Comparison of ENCODE assay signal across 7 mouse cellular contexts in the genomic region with DNA sequence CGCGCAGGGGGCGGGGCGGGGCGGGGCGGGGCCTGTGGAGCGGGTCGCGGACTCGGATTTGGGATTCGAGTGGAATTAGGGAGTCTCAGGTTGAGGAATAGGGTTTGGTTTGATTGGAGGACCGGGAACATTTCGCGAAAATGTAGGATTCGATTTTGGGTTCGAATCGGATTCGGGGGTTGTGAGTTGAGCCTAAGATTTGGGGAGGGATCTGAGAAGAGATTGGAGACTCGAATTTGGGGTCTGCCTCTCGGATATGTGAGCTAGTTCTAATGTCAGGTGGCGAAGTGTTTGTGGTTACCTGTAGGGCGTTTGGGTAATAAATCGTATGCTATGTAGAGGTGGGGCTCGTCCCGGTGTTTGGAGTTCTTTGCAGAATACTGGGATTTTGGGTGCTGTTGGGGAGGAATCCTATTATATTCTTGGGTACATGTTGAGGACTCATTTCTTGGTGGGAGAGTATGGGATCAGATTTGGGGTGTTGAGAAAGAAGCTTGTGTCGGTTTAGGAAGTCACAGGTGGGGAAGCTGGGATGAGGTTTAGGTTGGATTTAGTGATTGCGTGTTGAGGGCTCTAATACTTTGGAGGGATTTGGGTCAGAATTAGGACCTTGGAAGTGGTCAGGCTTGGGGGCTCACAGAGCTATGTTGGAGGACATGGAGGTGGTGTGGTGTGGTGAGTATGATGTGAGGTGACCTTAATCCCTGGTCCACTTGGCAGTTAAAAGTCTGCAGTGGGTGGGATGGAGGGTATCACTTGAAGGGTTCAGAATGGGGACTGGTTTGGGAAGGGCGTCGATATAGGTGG. TPM values are rescaled to one million over a fixed set of nuclear protein-coding genes. Genes with fewer than 3 reads are reported as not detected.
DNase-seq lines count a peak whose midpoint lies in the region; ATAC-seq lines count a peak whose summit lies in the region.

No protein-coding gene starts in this region.

- peaks cover 74% of the 10 kb centered on the region for H3K4me1 ChIP-seq in megakaryocyte, embryonic 14.5 days
- peaks cover 42% of the 10 kb centered on the region for H3K4me1 ChIP-seq in forebrain, embryonic 13.5 days
- H3K4me1 ChIP-seq in limb, embryonic 13.5 days, result peaks cover 37% of the 10 kb centered on the region
- H3K4me1 ChIP-seq in stomach, embryonic 14.5 days (ENCODE audit: control insufficient read depth, insufficient read depth, low read length), result peaks cover 21% of the 10 kb centered on the region

- H3K27me3 ChIP-seq in megakaryocyte, embryonic 14.5 days (replicated peaks), result peaks cover under 1% of the 10 kb centered on the region
- H3K27me3 ChIP-seq in forebrain, embryonic 13.5 days, result no peaks in the 10 kb centered on the region
- H3K27me3 ChIP-seq in limb, embryonic 13.5 days, result peaks cover under 1% of the 10 kb centered on the region; the same call in 1 of the 2 replicates
- no peaks in the 10 kb centered on the region for H3K27me3 ChIP-seq in stomach, embryonic 14.5 days (ENCODE audit: control insufficient read depth, insufficient read depth, low read length)

- H3K36me3 ChIP-seq in megakaryocyte, embryonic 14.5 days (replicated peaks; ENCODE audit: low read length), result peaks cover 36% of the 10 kb centered on the region
- peaks cover 32% of the 10 kb centered on the region for H3K36me3 ChIP-seq in forebrain, embryonic 13.5 days (ENCODE audit: poor library complexity, severe bottlenecking)
- H3K36me3 ChIP-seq in limb, embryonic 13.5 days, result peaks cover 18% of the 10 kb centered on the region
- H3K36me3 ChIP-seq in stomach, embryonic 14.5 days (ENCODE audit: control insufficient read depth, insufficient read depth, low read length), result peaks cover 13% of the 10 kb centered on the region

- H3K4me3 ChIP-seq in megakaryocyte, embryonic 14.5 days (replicated peaks), result peak overlapping the region; percentile 93
- peak overlapping the region; percentile 78 for H3K4me3 ChIP-seq in forebrain, embryonic 13.5 days
- peak overlapping the region; percentile 82 for H3K4me3 ChIP-seq in limb, embryonic 13.5 days
- H3K4me3 ChIP-seq in stomach, embryonic 14.5 days (ENCODE audit: low read depth, low read length), result peak overlapping the region; percentile 71

- peak overlapping the region; percentile 90 for H3K4me2 ChIP-seq in forebrain, embryonic 13.5 days
- peak overlapping the region; percentile 100 for H3K4me2 ChIP-seq in limb, embryonic 13.5 days (replicated peaks)
- H3K4me2 ChIP-seq in stomach, embryonic 14.5 days (replicated peaks; ENCODE audit: low read depth, low read length), result peak overlapping the region; percentile 97

- H3K27ac ChIP-seq in forebrain, embryonic 13.5 days, result peak overlapping the region; percentile 86
- peak overlapping the region; percentile 87; the same call in 1 of the 2 replicates for H3K27ac ChIP-seq in limb, embryonic 13.5 days
- peak overlapping the region; percentile 90 for H3K27ac ChIP-seq in stomach, embryonic 14.5 days (ENCODE audit: low read length)

- WGBS in forebrain, embryonic 13.5 days, result 8% methylated on average over 29 of the region's 29 CpGs
- WGBS in limb, embryonic 13.5 days, result 8% methylated on average over 29 of the region's 29 CpGs
- WGBS in stomach, embryonic 14.5 days, result 8% methylated on average over 29 of the region's 29 CpGs

- H3K9ac ChIP-seq in forebrain, embryonic 13.5 days, result peak overlapping the region; percentile 92
- peak overlapping the region; percentile 90 for H3K9ac ChIP-seq in limb, embryonic 13.5 days
- peak overlapping the region; percentile 95 for H3K9ac ChIP-seq in stomach, embryonic 14.5 days (replicated peaks; ENCODE audit: low read depth, low read length)

- DNase-seq in urinary bladder, postnatal 10 days (ENCODE audit: low spot score), result no peak

- no peak for ATAC-seq in megakaryocyte, adult 5-6 weeks (ENCODE audit: poor library complexity, severe bottlenecking)
- ATAC-seq in forebrain, embryonic 13.5 days, result no peak
- no peak for ATAC-seq in limb, embryonic 13.5 days (ENCODE audit: low FRiP score, low read depth)
- no peak for ATAC-seq in stomach, embryonic 14.5 days (ENCODE audit: insufficient number of reproducible peaks, insufficient read depth, low FRiP score, low read depth)
- ATAC-seq in monocyte, adult 5-6 weeks (replicated peaks; ENCODE audit: insufficient number of reproducible peaks, low FRiP score, low TSS enrichment, poor library complexity, severe bottlenecking), result no peak

- H3K9me3 ChIP-seq in megakaryocyte, embryonic 14.5 days, result no peaks in the 10 kb centered on the region
- H3K9me3 ChIP-seq in forebrain, embryonic 13.5 days (replicated peaks), result no peaks in the 10 kb centered on the region
- H3K9me3 ChIP-seq in limb, embryonic 13.5 days, result no peaks in the 10 kb centered on the region
- H3K9me3 ChIP-seq in stomach, embryonic 14.5 days (ENCODE audit: control insufficient read depth, low read depth, low read length), result no peaks in the 10 kb centered on the region

RNA-seq across cellular contexts. Expression of a gene that starts 0.8 kb away (rescaled TPM):
- 2,272 and 5,289 TPM in 2 replicates for polyA plus RNA-seq in megakaryocyte, embryonic 14.5 days (2012; ENCODE audit: insufficient read depth, low replicate concordance)
- 1,171 and 1,242 TPM in 2 replicates for total RNA-seq in megakaryocyte, adult 5-6 weeks (2015)
- total RNA-seq in megakaryocyte, adult 5-6 weeks (2017), result 206 and 296 TPM in 2 replicates
- polyA plus RNA-seq in forebrain, embryonic 13.5 days (2015; fragmentation: Nextera tagmentation; extraction: Ambion mirVana), result 1,581 and 1,699 TPM in 2 replicates
- 1,885 and 1,910 TPM in 2 replicates for polyA plus RNA-seq in limb, embryonic 13.5 days (2015; fragmentation: Nextera tagmentation; extraction: Ambion mirVana)
- polyA plus RNA-seq in stomach, embryonic 14.5 days (2014; fragmentation: Nextera tagmentation; extraction: Ambion mirVana), result 1,724 and 1,898 TPM in 2 replicates
- 242 to 281 TPM (median 259 TPM) in 3 replicates for total RNA-seq in monocyte, adult 5-6 weeks (2017)

RNA-seq across cellular contexts. Expression of a gene that starts 14.0 kb away (rescaled TPM):
- polyA plus RNA-seq in megakaryocyte, embryonic 14.5 days (2012; ENCODE audit: insufficient read depth, low replicate concordance), result not detected in 2 replicates
- not detected in 2 replicates for total RNA-seq in megakaryocyte, adult 5-6 weeks (2015)
- total RNA-seq in megakaryocyte, adult 5-6 weeks (2017), result not detected in 2 replicates
- polyA plus RNA-seq in forebrain, embryonic 13.5 days (2015; fragmentation: Nextera tagmentation; extraction: Ambion mirVana), result 0.26 TPM in 1 of 2 replicates, not detected in the other
- 4.5 and 5.2 TPM in 2 replicates for polyA plus RNA-seq in limb, embryonic 13.5 days (2015; fragmentation: Nextera tagmentation; extraction: Ambion mirVana)
- polyA plus RNA-seq in stomach, embryonic 14.5 days (2014; fragmentation: Nextera tagmentation; extraction: Ambion mirVana), result 0.45 and 1.4 TPM in 2 replicates
- total RNA-seq in monocyte, adult 5-6 weeks (2017), result not detected in 3 replicates

RNA-seq across cellular contexts. Expression of a gene that starts 16.6 kb away (rescaled TPM):
- 0.04 TPM in 1 of 2 replicates, not detected in the other for polyA plus RNA-seq in megakaryocyte, embryonic 14.5 days (2012; ENCODE audit: insufficient read depth, low replicate concordance)
- total RNA-seq in megakaryocyte, adult 5-6 weeks (2015), result not detected in 2 replicates
- total RNA-seq in megakaryocyte, adult 5-6 weeks (2017), result not detected in 2 replicates
- polyA plus RNA-seq in forebrain, embryonic 13.5 days (2015; fragmentation: Nextera tagmentation; extraction: Ambion mirVana), result 1.7 and 2.0 TPM in 2 replicates
- 0.92 and 1.3 TPM in 2 replicates for polyA plus RNA-seq in limb, embryonic 13.5 days (2015; fragmentation: Nextera tagmentation; extraction: Ambion mirVana)
- polyA plus RNA-seq in stomach, embryonic 14.5 days (2014; fragmentation: Nextera tagmentation; extraction: Ambion mirVana), result 0.07 and 0.23 TPM in 2 replicates
- total RNA-seq in monocyte, adult 5-6 weeks (2017), result not detected in 3 replicates

RNA-seq across cellular contexts. Expression of a gene that starts 22.2 kb away (rescaled TPM):
- 1.1 and 5.5 TPM in 2 replicates for polyA plus RNA-seq in megakaryocyte, embryonic 14.5 days (2012; ENCODE audit: insufficient read depth, low replicate concordance)
- not detected in 2 replicates for total RNA-seq in megakaryocyte, adult 5-6 weeks (2015)
- total RNA-seq in megakaryocyte, adult 5-6 weeks (2017), result not detected in 2 replicates
- polyA plus RNA-seq in forebrain, embryonic 13.5 days (2015; fragmentation: Nextera tagmentation; extraction: Ambion mirVana), result 0.13 TPM in 1 of 2 replicates, not detected in the other
- polyA plus RNA-seq in limb, embryonic 13.5 days (2015; fragmentation: Nextera tagmentation; extraction: Ambion mirVana), result not detected in 2 replicates
- polyA plus RNA-seq in stomach, embryonic 14.5 days (2014; fragmentation: Nextera tagmentation; extraction: Ambion mirVana), result not detected in 2 replicates
- not detected in 3 replicates for total RNA-seq in monocyte, adult 5-6 weeks (2017)

RNA-seq across cellular contexts. Expression of a gene that starts 27.7 kb away (rescaled TPM):
- 6.8 and 219 TPM in 2 replicates for polyA plus RNA-seq in megakaryocyte, embryonic 14.5 days (2012; ENCODE audit: insufficient read depth, low replicate concordance)
- 56.6 and 58.0 TPM in 2 replicates for total RNA-seq in megakaryocyte, adult 5-6 weeks (2015)
- 104 and 130 TPM in 2 replicates for total RNA-seq in megakaryocyte, adult 5-6 weeks (2017)
- polyA plus RNA-seq in forebrain, embryonic 13.5 days (2015; fragmentation: Nextera tagmentation; extraction: Ambion mirVana), result 291 and 325 TPM in 2 replicates
- 310 and 314 TPM in 2 replicates for polyA plus RNA-seq in limb, embryonic 13.5 days (2015; fragmentation: Nextera tagmentation; extraction: Ambion mirVana)
- polyA plus RNA-seq in stomach, embryonic 14.5 days (2014; fragmentation: Nextera tagmentation; extraction: Ambion mirVana), result 321 and 361 TPM in 2 replicates
- 78.9 to 86.7 TPM (median 80.7 TPM) in 3 replicates for total RNA-seq in monocyte, adult 5-6 weeks (2017)
